15 mouse cellular contexts compared by ENCODE assay signal in genomic region chr10:109504683-109505082, GRCm38 (mm10).
DNase-seq lines count a peak whose midpoint lies in the region; ATAC-seq lines count a peak whose summit lies in the region.
"Had no signal": no experiment of that assay in that cellular context is flagged by ENCODE, and none has a peak within 500 bp of the region (broad histone marks: within the 10 kb centered on the region; RNA-seq: fewer than 3 reads in every experiment).

No protein-coding gene starts in this region.

- no peaks in the 10 kb centered on the region for H3K36me3 ChIP-seq in hindbrain, embryonic 11.5 days (ENCODE audit: control insufficient read depth, insufficient read depth, low read length)
- no peaks in the 10 kb centered on the region for H3K36me3 ChIP-seq in hindbrain, embryonic 10.5 days
- H3K36me3 ChIP-seq in midbrain, embryonic 14.5 days (ENCODE audit: control insufficient read depth, insufficient read depth, low read length), result no peaks in the 10 kb centered on the region
- H3K36me3 ChIP-seq in midbrain, embryonic 11.5 days (ENCODE audit: control insufficient read depth, insufficient read depth, low read length), result no peaks in the 10 kb centered on the region
- H3K36me3 ChIP-seq: G1E had no signal

- H3K9me3 ChIP-seq in hindbrain, embryonic 11.5 days (ENCODE audit: control insufficient read depth, low read length), result no peaks in the 10 kb centered on the region
- H3K9me3 ChIP-seq in hindbrain, embryonic 10.5 days, result no peaks in the 10 kb centered on the region
- no peaks in the 10 kb centered on the region for H3K9me3 ChIP-seq in midbrain, embryonic 14.5 days (ENCODE audit: control insufficient read depth, low read length)
- H3K9me3 ChIP-seq in midbrain, embryonic 11.5 days (ENCODE audit: control insufficient read depth, low read length), result no peaks in the 10 kb centered on the region

- no peak for ATAC-seq in hindbrain, embryonic 11.5 days (ENCODE audit: low FRiP score)
- ATAC-seq in midbrain, embryonic 14.5 days (ENCODE audit: low FRiP score, low TSS enrichment), result no peak
- no peak for ATAC-seq in midbrain, embryonic 11.5 days (ENCODE audit: low FRiP score)

- H3K4me3 ChIP-seq in hindbrain, embryonic 11.5 days (ENCODE audit: low read depth, low read length), result no peak overlapping the region
- H3K4me3 ChIP-seq in hindbrain, embryonic 10.5 days, result no peak overlapping the region
- H3K4me3 ChIP-seq in midbrain, embryonic 14.5 days (replicated peaks; ENCODE audit: low read depth, low read length), result no peak overlapping the region
- no peak overlapping the region for H3K4me3 ChIP-seq in midbrain, embryonic 11.5 days (ENCODE audit: low read depth, low read length)

- H3K9ac ChIP-seq in hindbrain, embryonic 11.5 days (ENCODE audit: low read depth, low read length), result no peak overlapping the region
- no peak overlapping the region for H3K9ac ChIP-seq in midbrain, embryonic 14.5 days (replicated peaks; ENCODE audit: low read length)
- no peak overlapping the region for H3K9ac ChIP-seq in midbrain, embryonic 11.5 days (ENCODE audit: low read length)

- H3K27ac ChIP-seq in hindbrain, embryonic 11.5 days (ENCODE audit: low read depth, low read length), result no peak overlapping the region
- no peak overlapping the region for H3K27ac ChIP-seq in hindbrain, embryonic 10.5 days
- H3K27ac ChIP-seq in midbrain, embryonic 14.5 days (replicated peaks; ENCODE audit: low read depth, low read length), result no peak overlapping the region
- H3K27ac ChIP-seq in midbrain, embryonic 11.5 days (ENCODE audit: low read depth, low read length), result no peak overlapping the region

- no peaks in the 10 kb centered on the region for H3K27me3 ChIP-seq in hindbrain, embryonic 11.5 days (ENCODE audit: control insufficient read depth, insufficient read depth, low read length)
- no peaks in the 10 kb centered on the region for H3K27me3 ChIP-seq in hindbrain, embryonic 10.5 days (ENCODE audit: insufficient read depth, poor library complexity, severe bottlenecking)
- no peaks in the 10 kb centered on the region for H3K27me3 ChIP-seq in midbrain, embryonic 14.5 days (ENCODE audit: control insufficient read depth, insufficient read depth, low read length)
- H3K27me3 ChIP-seq in midbrain, embryonic 11.5 days (ENCODE audit: control insufficient read depth, insufficient read depth, low read length), result no peaks in the 10 kb centered on the region

- peak; percentile 21 for DNase-seq in hindbrain, embryonic 11.5 days (ENCODE audit: low spot score)
- no peak for DNase-seq in hindbrain, embryonic 10.5 days (ENCODE audit: low spot score)
- peak; percentile 8 for DNase-seq in midbrain, embryonic 14.5 days
- no peak for DNase-seq in midbrain, embryonic 11.5 days (ENCODE audit: low spot score, missing footprints)
- peak; percentile 6 for DNase-seq in MEL-GATA-1-ER (ENCODE audit: extremely low read depth, low read depth)
- DNase-seq in retina, embryonic 14.5 days (ENCODE audit: low spot score), result peak; percentile 33
- no peak for DNase-seq in urinary bladder, adult 18-20 months (ENCODE audit: low spot score in 2 of 2)
- DNase-seq in heart, postnatal 14 days, result no peak
- DNase-seq: adrenal gland, adult 2 months; heart, postnatal 4 days; kidney, adult 8-10 months; layer of hippocampus, postnatal 36 days; lung, postnatal 36 days had no signal

- intact Hi-C loops in heart, postnatal 14 days (cut with DNase I), result no loop called here

- no peaks in the 10 kb centered on the region for H3K4me1 ChIP-seq in hindbrain, embryonic 11.5 days (replicated peaks; ENCODE audit: control insufficient read depth, insufficient read depth, low read length)
- H3K4me1 ChIP-seq in hindbrain, embryonic 10.5 days (replicated peaks), result no peaks in the 10 kb centered on the region
- no peaks in the 10 kb centered on the region for H3K4me1 ChIP-seq in midbrain, embryonic 14.5 days (ENCODE audit: control insufficient read depth, insufficient read depth, low read length)
- H3K4me1 ChIP-seq in midbrain, embryonic 11.5 days (ENCODE audit: control insufficient read depth, insufficient read depth, low read length), result no peaks in the 10 kb centered on the region

- WGBS in hindbrain, embryonic 11.5 days, result 56% methylated on average over 4 of the region's 4 CpGs
- 54% methylated on average over 4 of the region's 4 CpGs for WGBS in hindbrain, embryonic 10.5 days
- WGBS in midbrain, embryonic 14.5 days, result 61% methylated on average over 4 of the region's 4 CpGs
- WGBS in midbrain, embryonic 11.5 days, result 51% methylated on average over 4 of the region's 4 CpGs

- H3K4me2 ChIP-seq in hindbrain, embryonic 11.5 days (replicated peaks; ENCODE audit: low read depth, low read length), result no peak overlapping the region
- no peak overlapping the region for H3K4me2 ChIP-seq in midbrain, embryonic 14.5 days (ENCODE audit: low read length)
- no peak overlapping the region for H3K4me2 ChIP-seq in midbrain, embryonic 11.5 days
- H3K4me2 ChIP-seq: liver, embryonic 11.5 days had no signal

Comparison
In these comparisons a context has a peak if more than half of its experiments do, and no peak if none do; other contexts are left out.
1. DNase-seq: peak in hindbrain, embryonic 11.5 days (single experiment), midbrain, embryonic 14.5 days (single experiment), MEL-GATA-1-ER (single experiment) and retina, embryonic 14.5 days (single experiment); none in hindbrain, embryonic 10.5 days (single experiment), midbrain, embryonic 11.5 days (single experiment), urinary bladder, adult 18-20 months (0 of 2) and heart, postnatal 14 days (0 of 2).